Mouse (Mus musculus) kidney, embryonic 15.5 days (tissue): Measurements from ENCODE around the gene Dhx40. TPM values are rescaled to one million over a fixed set of nuclear protein-coding genes. Genes with fewer than 3 reads are reported as not detected.
"Not testable (repeated sequence)": the region's sequence is repeated elsewhere in the genome, so short reads cannot be mapped to it uniquely, and the experiment has no call there.

Experiments
- ATAC-seq: fragments of 200-750 bp; cut with Nextera tagmentation; replicated peaks from 2 replicates; pipeline ENCODE4 v1.8.0; 2017; ENCODE audit warnings: moderate TSS enrichment; ENCODE audit not compliant: low FRiP score
- H3K27ac ChIP-seq: fragments of 300-500 bp; sonication (generic); 2 replicates; pipeline ENCODE4 v1.5.1; 2015; ENCODE audit warnings: mild to moderate bottlenecking, inconsistent platforms
- H3K27me3 ChIP-seq: fragments of 300-500 bp; sonication (generic); 2 replicates; pipeline ENCODE4 v1.6.1; 2015; ENCODE audit warnings: inconsistent platforms
- H3K36me3 ChIP-seq: fragments of 300-500 bp; sonication (generic); 2 replicates; pipeline ENCODE4 v1.6.1; 2015; ENCODE audit warnings: inconsistent platforms
- H3K4me1 ChIP-seq: fragments of 300-500 bp; sonication (generic); 2 replicates; pipeline ENCODE4 v1.6.1; 2015; ENCODE audit warnings: inconsistent platforms
- H3K4me2 ChIP-seq: fragments of 300-500 bp; sonication (generic); 2 replicates; pipeline ENCODE4 v1.6.1; 2015; ENCODE audit warnings: moderate library complexity, mild to moderate bottlenecking, inconsistent platforms
- H3K4me3 ChIP-seq: fragments of 300-500 bp; sonication (generic); replicated peaks from 2 replicates; pipeline ENCODE4 v1.5.1; 2015; ENCODE audit warnings: mild to moderate bottlenecking, inconsistent platforms
- H3K9ac ChIP-seq: fragments of 300-500 bp; sonication (generic); 2 replicates; pipeline ENCODE4 v1.6.1; 2015; ENCODE audit warnings: mild to moderate bottlenecking, inconsistent platforms
- H3K9me3 ChIP-seq: fragments of 300-500 bp; sonication (generic); replicated peaks from 2 replicates; pipeline ENCODE4 v1.6.1; 2016; ENCODE audit warnings: inconsistent platforms
- WGBS: fragments of 180-500 bp; shearing (Covaris S2); methylation state at CpG from one replicate; pipeline ENCODE4 v1.1.7; 2015; ENCODE audit warnings: mixed read lengths; 5-methylcytosine and 5-hydroxymethylcytosine counted together
- polyA plus RNA-seq: library from polyadenylated mRNA; unstranded; fragments of >200 nt; fragmentation: Nextera tagmentation; extraction: Ambion mirVana; gene quantifications from 2 replicates; pipeline ENCODE4 v1.2.1, GENCODE M21; 2015

Gene Dhx40
- polyA plus RNA-seq, 1 experiment from 2014 or later, result 33.4 TPM

- Histone ChIP-seq H3K4me1 (peaks cover 6% of the 10 kb centered on the region), H3K9me3 (no peaks in the 10 kb centered on the region), H3K4me3 (no peak overlapping the region), H3K27me3 (no peaks in the 10 kb centered on the region), H3K36me3 (peaks cover 21% of the 10 kb centered on the region), H3K9ac (no peak overlapping the region), H3K4me2 (no peak overlapping the region), H3K27ac (0 out of 2 replicates have a peak overlapping the region, but pooled peaks have one; percentile 10)
- no peak for ATAC-seq
- 76% methylated on average over 2 of the region's 2 CpGs for WGBS
Measured at GRCm38 (mm10) chr11:86739470-86739869, 68.1 kb downstream of the Dhx40 start.

GRCm38 (mm10) chr11:86738956-86739355, 68.6 kb downstream of the Dhx40 start:
- Histone ChIP-seq H3K36me3 (peaks cover 25% of the 10 kb centered on the region), H3K4me1 (peaks cover 6% of the 10 kb centered on the region), H3K27me3 (no peaks in the 10 kb centered on the region), H3K4me2 (no peak overlapping the region), H3K9ac (no peak overlapping the region), H3K4me3 (no peak overlapping the region), H3K27ac (no peak overlapping the region), H3K9me3 (no peaks in the 10 kb centered on the region)
- no peak for ATAC-seq
- WGBS, result 69% methylated on average over 1 of the region's 1 CpGs

GRCm38 (mm10) chr11:86738308-86738707, 69.2 kb downstream of the Dhx40 start:
- ATAC-seq, result not testable (repeated sequence)
- WGBS, result 89% methylated on average over 1 of the region's 1 CpGs

GRCm38 (mm10) chr11:86737301-86738000, 70.1 kb downstream of the Dhx40 start:
- H3K9me3 ChIP-seq, result no peaks in the 10 kb centered on the region
- H3K36me3 ChIP-seq, result peaks cover 39% of the 10 kb centered on the region
- 0 out of 2 replicates have a peak overlapping the region, but pooled peaks have one; percentile 60 for H3K27ac ChIP-seq
- H3K4me3 ChIP-seq, result no peak overlapping the region
- H3K4me2 ChIP-seq, result no peak overlapping the region
- H3K27me3 ChIP-seq, result no peaks in the 10 kb centered on the region
- no peak overlapping the region for H3K9ac ChIP-seq
- peak; percentile 77; the same call in 1 of the 2 replicates for ATAC-seq
- 37% methylated on average over 8 of the region's 8 CpGs for WGBS
- H3K4me1 ChIP-seq, result peaks cover 3% of the 10 kb centered on the region

More at GRCm38 (mm10) chr11:86738308-86738707, 69.2 kb downstream of the Dhx40 start:
- not testable (repeated sequence) for H3K9ac ChIP-seq, H3K4me2 ChIP-seq, H3K4me3 ChIP-seq, H3K4me1 ChIP-seq, H3K27ac ChIP-seq, H3K27me3 ChIP-seq, H3K9me3 ChIP-seq
- H3K36me3 ChIP-seq, result peaks cover 31% of the 10 kb centered on the region

- Histone ChIP-seq H3K4me2 (no peak overlapping the region), H3K9ac (no peak overlapping the region), H3K36me3 (peaks cover 55% of the 10 kb centered on the region), H3K4me3 (no peak overlapping the region), H3K27me3 (no peaks in the 10 kb centered on the region), H3K4me1 (peaks cover 3% of the 10 kb centered on the region), H3K27ac (no peak overlapping the region), H3K9me3 (no peaks in the 10 kb centered on the region)
- 89% methylated on average over 4 of the region's 4 CpGs for WGBS
- no peak for ATAC-seq
Measured at GRCm38 (mm10) chr11:86734993-86735392, 72.6 kb downstream of the Dhx40 start.

GRCm38 (mm10) chr11:86734241-86734939, 73.2 kb downstream of the Dhx40 start:
- Histone ChIP-seq H3K36me3 (peaks cover 60% of the 10 kb centered on the region), H3K4me2 (no peak overlapping the region), H3K27me3 (no peaks in the 10 kb centered on the region), H3K4me3 (no peak overlapping the region), H3K9me3 (no peaks in the 10 kb centered on the region), H3K4me1 (peaks cover 3% of the 10 kb centered on the region), H3K27ac (peak overlapping the region; percentile 54), H3K9ac (no peak overlapping the region)
- no peak for ATAC-seq
- WGBS, result 77% methylated on average over 10 of the region's 10 CpGs

GRCm38 (mm10) chr11:86731443-86731842, 76.1 kb downstream of the Dhx40 start:
- H3K36me3 ChIP-seq, result peaks cover 84% of the 10 kb centered on the region
- no peak overlapping the region for H3K9ac ChIP-seq
- no peak for ATAC-seq
- no peak overlapping the region for H3K27ac ChIP-seq
- no peaks in the 10 kb centered on the region for H3K4me1 ChIP-seq
- H3K4me3 ChIP-seq, result no peak overlapping the region
- 90% methylated on average over 2 of the region's 2 CpGs for WGBS
- H3K27me3 ChIP-seq, result no peaks in the 10 kb centered on the region
- H3K4me2 ChIP-seq, result no peak overlapping the region
- no peaks in the 10 kb centered on the region for H3K9me3 ChIP-seq

- Histone ChIP-seq H3K36me3 (peaks cover 74% of the 10 kb centered on the region), H3K4me1 (no peaks in the 10 kb centered on the region), H3K4me3 (no peak overlapping the region), H3K9me3 (no peaks in the 10 kb centered on the region), H3K27me3 (no peaks in the 10 kb centered on the region), H3K4me2 (no peak overlapping the region), H3K9ac (no peak overlapping the region), H3K27ac (no peak overlapping the region)
- ATAC-seq, result no peak
Measured at GRCm38 (mm10) chr11:86725607-86726006, 81.9 kb downstream of the Dhx40 start.

GRCm38 (mm10) chr11:86724982-86725381, 82.6 kb downstream of the Dhx40 start:
- Histone ChIP-seq H3K4me3 (no peak overlapping the region), H3K4me2 (no peak overlapping the region), H3K27me3 (no peaks in the 10 kb centered on the region), H3K27ac (no peak overlapping the region), H3K4me1 (no peaks in the 10 kb centered on the region), H3K9ac (no peak overlapping the region), H3K9me3 (no peaks in the 10 kb centered on the region), H3K36me3 (peaks cover 76% of the 10 kb centered on the region)
- 86% methylated on average over 7 of the region's 7 CpGs for WGBS
- ATAC-seq, result no peak

GRCm38 (mm10) chr11:86724004-86724403, 83.5 kb downstream of the Dhx40 start:
- Histone ChIP-seq H3K36me3 (peaks cover 77% of the 10 kb centered on the region), H3K27me3 (no peaks in the 10 kb centered on the region), H3K4me3 (no peak overlapping the region), H3K4me2 (no peak overlapping the region), H3K4me1 (no peaks in the 10 kb centered on the region), H3K9me3 (no peaks in the 10 kb centered on the region), H3K27ac (no peak overlapping the region), H3K9ac (no peak overlapping the region)
- WGBS, result 89% methylated on average over 3 of the region's 3 CpGs
- ATAC-seq, result no peak

GRCm38 (mm10) chr11:86719390-86719789, 88.2 kb downstream of the Dhx40 start:
- H3K9me3 ChIP-seq, result no peaks in the 10 kb centered on the region
- no peak overlapping the region for H3K27ac ChIP-seq
- no peak for ATAC-seq
- peaks cover 81% of the 10 kb centered on the region for H3K36me3 ChIP-seq
- H3K4me2 ChIP-seq, result no peak overlapping the region
- no peaks in the 10 kb centered on the region for H3K27me3 ChIP-seq
- WGBS, result 88% methylated on average over 8 of the region's 8 CpGs
- no peak overlapping the region for H3K4me3 ChIP-seq
- H3K9ac ChIP-seq, result no peak overlapping the region
- H3K4me1 ChIP-seq, result no peaks in the 10 kb centered on the region
